Mouse (Mus musculus) adrenal gland (tissue): ENCODE measurements around the gene Sept9.

Source experiments
- intact Hi-C: fragments of 180-260 bp; cut with DNase I; formaldehyde crosslinking; loops from one replicate; pipeline ENCODE4 v1.15.1; 2025
- long read RNA-seq, 2 experiments: library from polyadenylated mRNA; unstranded; transcript quantifications; one replicate each; pipeline ENCODE4 v2.0.0; 2020; ENCODE audit warnings: borderline replicate concordance in 1 of 2; ENCODE audit not compliant: insufficient replicate concordance in 1 of 2

The Sept9 gene
- long read RNA-seq, experiment 1, partial matches to known transcripts, result 7 of 23 reads
- long read RNA-seq, experiment 1, other reads (novel, unspliced or antisense), result 9 of 23 reads
- long read RNA-seq, experiment 2, partial matches to known transcripts, result 2 of 10 reads
- long read RNA-seq, experiment 2, other reads (novel, unspliced or antisense), result 4 of 10 reads

GRCm38 (mm10) chr11:117199282-117200175 is at the start of gene Sept9:
Gene Sept9, plus strand, starts transcription at chr11:117199661.
- intact Hi-C loops, result no loop called here

GRCm38 (mm10) chr11:117150467-117150966 is 48.9 kb upstream of the Sept9 start:
- intact Hi-C loops, result no loop called here

- intact Hi-C loops, result no loop called here
Measured at GRCm38 (mm10) chr11:117151461-117151860, 48.0 kb upstream of the Sept9 start.

GRCm38 (mm10) chr11:117152541-117152940 is 46.9 kb upstream of the Sept9 start:
- intact Hi-C loops, result no loop called here

- intact Hi-C loops, result no loop called here
Measured at GRCm38 (mm10) chr11:117153553-117153952, 45.9 kb upstream of the Sept9 start.

- intact Hi-C loops, result no loop called here
Measured at GRCm38 (mm10) chr11:117154088-117154815, 45.2 kb upstream of the Sept9 start.

- intact Hi-C loops, result no loop called here
Measured at GRCm38 (mm10) chr11:117156725-117157124, 42.7 kb upstream of the Sept9 start.

GRCm38 (mm10) chr11:117158343-117158742 is 41.1 kb upstream of the Sept9 start:
- intact Hi-C loops, result no loop called here

GRCm38 (mm10) chr11:117159257-117159945 is 40.1 kb upstream of the Sept9 start:
- intact Hi-C loops, result no loop called here

GRCm38 (mm10) chr11:117159946-117160307 is 39.5 kb upstream of the Sept9 start:
- intact Hi-C loops, result no loop called here

GRCm38 (mm10) chr11:117160791-117161190 is 38.7 kb upstream of the Sept9 start:
- intact Hi-C loops, result no loop called here

GRCm38 (mm10) chr11:117161574-117161973 is 37.9 kb upstream of the Sept9 start:
- intact Hi-C loops, result no loop called here

GRCm38 (mm10) chr11:117163098-117163497 is 36.4 kb upstream of the Sept9 start:
- intact Hi-C loops, result no loop called here

- intact Hi-C loops, result no loop called here
Measured at GRCm38 (mm10) chr11:117163771-117164170, 35.7 kb upstream of the Sept9 start.

- intact Hi-C loops, result no loop called here
Measured at GRCm38 (mm10) chr11:117168278-117169087, 31.0 kb upstream of the Sept9 start.

GRCm38 (mm10) chr11:117169088-117169635 is 30.3 kb upstream of the Sept9 start:
- intact Hi-C loops, result no loop called here

GRCm38 (mm10) chr11:117169801-117170565 is 29.5 kb upstream of the Sept9 start:
- intact Hi-C loops, result no loop called here

- intact Hi-C loops, result no loop called here
Measured at GRCm38 (mm10) chr11:117174098-117174892, 25.2 kb upstream of the Sept9 start.
